Mouse (Mus musculus): ENCODE data around the gene Ube4b. TPM values are rescaled to one million over a fixed set of nuclear protein-coding genes. Genes with fewer than 3 reads are reported as not detected.
A peak's percentile ranks its signal among the peaks of the same experiment; 100 is the strongest.

The Ube4b gene
- polyA plus RNA-seq, 1 experiment from 2014 or later, result 29.9 TPM

DNA sequence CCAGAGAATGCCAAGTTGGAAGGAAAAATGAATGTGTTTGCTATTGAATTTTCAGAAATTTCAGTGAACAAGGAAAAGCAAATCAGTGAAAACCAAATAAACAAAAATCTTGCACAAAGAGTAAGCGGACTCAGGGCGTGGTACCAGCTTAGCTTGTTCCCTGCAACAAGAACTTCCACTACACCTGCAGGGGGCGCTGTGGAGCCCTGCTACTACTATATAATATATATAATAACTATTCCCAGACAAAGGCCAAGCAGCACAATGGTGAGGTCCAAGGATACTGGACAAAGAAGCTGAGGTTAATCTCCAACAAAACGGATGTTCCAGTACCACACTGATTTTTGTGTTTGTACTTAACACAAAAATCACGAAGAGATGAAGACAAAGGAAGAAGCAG, 53.1 kb downstream of the Ube4b start:
- no peak for ATAC-seq (replicated peaks; ENCODE audit: extremely low read depth, insufficient read depth, low FRiP score)
- no peaks in the 10 kb centered on the region for H3K9me3 ChIP-seq (replicated peaks; ENCODE audit: control insufficient read depth, low read length)
- H3K4me3 ChIP-seq (ENCODE audit: low read length), result no peak overlapping the region
- 70% methylated on average over 5 of the region's 5 CpGs for WGBS
- no peaks in the 10 kb centered on the region for H3K27me3 ChIP-seq (ENCODE audit: control insufficient read depth, insufficient read depth, low read length)
- no peak overlapping the region for H3K9ac ChIP-seq (ENCODE audit: low read length)
- H3K4me2 ChIP-seq (ENCODE audit: low read depth, low read length), result no peak overlapping the region
- H3K36me3 ChIP-seq (ENCODE audit: control insufficient read depth, insufficient read depth), result peaks cover 53% of the 10 kb centered on the region
- no peaks in the 10 kb centered on the region for H3K4me1 ChIP-seq (ENCODE audit: control insufficient read depth, insufficient read depth, low read length)
- H3K27ac ChIP-seq (ENCODE audit: low read length), result no peak overlapping the region

DNA sequence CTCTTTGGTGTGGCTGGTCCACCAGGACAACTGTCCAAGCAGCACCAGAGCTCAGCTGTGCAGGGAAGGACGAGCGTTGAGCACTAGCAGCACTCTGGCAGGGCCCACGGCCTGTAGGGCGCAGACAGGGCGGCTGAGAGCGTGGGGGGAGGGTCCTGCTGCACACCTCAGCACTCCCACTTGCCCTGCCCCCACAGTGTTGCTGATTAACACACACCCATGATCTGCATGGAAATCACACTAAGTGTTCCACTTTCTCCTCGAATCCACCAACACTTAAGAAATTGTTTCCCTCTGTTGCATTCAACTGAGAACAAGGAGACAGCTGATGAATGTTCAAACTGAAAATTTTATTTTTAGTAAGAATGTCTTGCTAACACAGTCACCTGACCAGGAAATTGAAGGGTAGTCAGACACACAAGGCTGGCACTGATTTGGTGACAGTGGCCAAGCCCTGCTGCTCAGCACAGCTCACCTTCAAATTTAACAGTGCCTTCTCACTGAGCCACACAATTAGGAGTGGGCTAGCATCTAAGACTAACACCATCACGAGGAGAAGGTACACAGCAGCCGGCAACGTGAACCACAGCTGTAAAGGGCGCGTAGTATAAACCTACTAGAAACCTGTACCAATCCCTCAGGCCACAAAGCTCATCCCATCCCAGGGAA, 60.7 kb downstream of the Ube4b start:
- peak; percentile 65 for ATAC-seq (replicated peaks; ENCODE audit: extremely low read depth, insufficient read depth, low FRiP score)
- Histone ChIP-seq H3K9me3 (replicated peaks; ENCODE audit: control insufficient read depth, low read length) (no peaks in the 10 kb centered on the region), H3K36me3 (ENCODE audit: control insufficient read depth, insufficient read depth) (peaks cover 51% of the 10 kb centered on the region), H3K4me2 (ENCODE audit: low read depth, low read length) (peak overlapping the region; percentile 9; the same call in 1 of the 2 replicates), H3K4me3 (ENCODE audit: low read length) (no peak overlapping the region), H3K27me3 (ENCODE audit: control insufficient read depth, insufficient read depth, low read length) (no peaks in the 10 kb centered on the region), H3K9ac (ENCODE audit: low read length) (peak overlapping the region; percentile 36), H3K27ac (ENCODE audit: low read length) (peak overlapping the region; percentile 92), H3K4me1 (ENCODE audit: control insufficient read depth, insufficient read depth, low read length) (peaks cover 30% of the 10 kb centered on the region)
- 59% methylated on average over 12 of the region's 12 CpGs for WGBS

- 39% methylated on average over 5 of the region's 5 CpGs for WGBS
- H3K9me3 ChIP-seq (replicated peaks; ENCODE audit: control insufficient read depth, low read length), result no peaks in the 10 kb centered on the region
- no peak overlapping the region for H3K4me2 ChIP-seq (ENCODE audit: low read depth, low read length)
- peaks cover 30% of the 10 kb centered on the region for H3K4me1 ChIP-seq (ENCODE audit: control insufficient read depth, insufficient read depth, low read length)
- H3K27me3 ChIP-seq (ENCODE audit: control insufficient read depth, insufficient read depth, low read length), result no peaks in the 10 kb centered on the region
- no peak overlapping the region for H3K4me3 ChIP-seq (ENCODE audit: low read length)
- no peak overlapping the region for H3K9ac ChIP-seq (ENCODE audit: low read length)
- peak overlapping the region; percentile 92 for H3K27ac ChIP-seq (ENCODE audit: low read length)
- peak; percentile 86 for ATAC-seq (replicated peaks; ENCODE audit: extremely low read depth, insufficient read depth, low FRiP score)
- peaks cover 55% of the 10 kb centered on the region for H3K36me3 ChIP-seq (ENCODE audit: control insufficient read depth, insufficient read depth)
Measured at GRCm38 (mm10) chr4:149364896-149365295, 61.7 kb downstream of the Ube4b start.

DNA sequence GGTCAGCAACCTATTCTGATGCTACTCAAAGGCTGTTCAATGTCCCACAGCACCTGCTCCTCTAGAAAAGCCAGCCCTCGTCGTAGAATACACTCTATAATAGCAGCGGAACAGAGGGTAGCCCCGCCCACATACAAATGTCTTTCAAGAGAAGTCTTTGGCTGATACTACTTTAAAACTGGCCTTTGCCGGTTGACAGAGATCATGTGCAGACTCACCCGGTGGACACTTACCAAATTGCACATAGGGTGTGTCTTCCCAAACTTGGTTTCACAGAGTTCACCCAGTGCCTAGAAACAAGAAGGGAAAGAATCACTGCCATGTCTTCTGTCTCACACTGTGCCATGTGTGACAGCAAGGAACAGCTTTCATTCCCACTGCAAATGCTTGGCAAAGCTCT, 65.5 kb downstream of the Ube4b start:
- H3K9me3 ChIP-seq (replicated peaks; ENCODE audit: control insufficient read depth, low read length), result no peaks in the 10 kb centered on the region
- no peak overlapping the region for H3K9ac ChIP-seq (ENCODE audit: low read length)
- H3K4me2 ChIP-seq (ENCODE audit: low read depth, low read length), result no peak overlapping the region
- no peaks in the 10 kb centered on the region for H3K27me3 ChIP-seq (ENCODE audit: control insufficient read depth, insufficient read depth, low read length)
- H3K36me3 ChIP-seq (ENCODE audit: control insufficient read depth, insufficient read depth), result peaks cover 65% of the 10 kb centered on the region
- no peak overlapping the region for H3K4me3 ChIP-seq (ENCODE audit: low read length)
- ATAC-seq (replicated peaks; ENCODE audit: extremely low read depth, insufficient read depth, low FRiP score), result no peak
- WGBS, result 65% methylated on average over 6 of the region's 6 CpGs
- H3K27ac ChIP-seq (ENCODE audit: low read length), result no peak overlapping the region
- peaks cover 22% of the 10 kb centered on the region for H3K4me1 ChIP-seq (ENCODE audit: control insufficient read depth, insufficient read depth, low read length)

GRCm38 (mm10) chr4:149360647-149361046, 65.9 kb downstream of the Ube4b start:
- H3K36me3 ChIP-seq (ENCODE audit: control insufficient read depth, insufficient read depth), result peaks cover 68% of the 10 kb centered on the region
- H3K4me2 ChIP-seq (ENCODE audit: low read depth, low read length), result no peak overlapping the region
- H3K9ac ChIP-seq (ENCODE audit: low read length), result no peak overlapping the region
- H3K4me3 ChIP-seq (ENCODE audit: low read length), result no peak overlapping the region
- no peak for ATAC-seq (replicated peaks; ENCODE audit: extremely low read depth, insufficient read depth, low FRiP score)
- 94% methylated on average over 5 of the region's 5 CpGs for whole genome bisulfite sequencing
- H3K27me3 ChIP-seq (ENCODE audit: control insufficient read depth, insufficient read depth, low read length), result no peaks in the 10 kb centered on the region
- no peak overlapping the region for H3K27ac ChIP-seq (ENCODE audit: low read length)
- no peaks in the 10 kb centered on the region for H3K9me3 ChIP-seq (replicated peaks; ENCODE audit: control insufficient read depth, low read length)
- H3K4me1 ChIP-seq (ENCODE audit: control insufficient read depth, insufficient read depth, low read length), result peaks cover 18% of the 10 kb centered on the region

DNA sequence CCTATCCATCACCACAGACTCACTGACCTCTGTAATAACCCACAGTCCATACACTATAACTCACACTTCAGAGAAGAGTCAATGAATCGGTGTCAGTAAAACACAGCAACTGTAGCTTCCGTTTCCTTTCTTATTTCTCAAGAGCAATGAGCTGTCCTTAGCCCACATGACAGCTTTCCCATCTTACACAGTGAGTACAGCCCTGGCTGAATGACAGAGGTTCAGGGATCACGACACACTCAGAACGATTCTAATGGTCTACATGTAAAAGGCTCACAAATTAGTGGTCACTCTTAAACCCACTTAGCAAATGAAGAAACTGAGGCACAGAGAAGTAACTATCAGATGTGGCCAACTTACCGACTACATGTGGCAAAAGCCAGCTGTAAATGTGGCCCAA, 68.6 kb downstream of the Ube4b start:
- WGBS, result 95% methylated on average over 5 of the region's 5 CpGs
- no peaks in the 10 kb centered on the region for H3K27me3 ChIP-seq (ENCODE audit: control insufficient read depth, insufficient read depth, low read length)
- peaks cover 2% of the 10 kb centered on the region; the same call in 1 of the 2 replicates for H3K4me1 ChIP-seq (ENCODE audit: control insufficient read depth, insufficient read depth, low read length)
- H3K4me2 ChIP-seq (ENCODE audit: low read depth, low read length), result no peak overlapping the region
- no peak overlapping the region for H3K27ac ChIP-seq (ENCODE audit: low read length)
- H3K9ac ChIP-seq (ENCODE audit: low read length), result no peak overlapping the region
- H3K9me3 ChIP-seq (replicated peaks; ENCODE audit: control insufficient read depth, low read length), result no peaks in the 10 kb centered on the region
- H3K4me3 ChIP-seq (ENCODE audit: low read length), result no peak overlapping the region
- ATAC-seq (replicated peaks; ENCODE audit: extremely low read depth, insufficient read depth, low FRiP score), result no peak
- peaks cover 69% of the 10 kb centered on the region for H3K36me3 ChIP-seq (ENCODE audit: control insufficient read depth, insufficient read depth)

GRCm38 (mm10) chr4:149354671-149355070, 71.9 kb downstream of the Ube4b start:
- no peak for ATAC-seq (replicated peaks; ENCODE audit: extremely low read depth, insufficient read depth, low FRiP score)
- Histone ChIP-seq H3K27me3 (ENCODE audit: control insufficient read depth, insufficient read depth, low read length) (no peaks in the 10 kb centered on the region), H3K36me3 (ENCODE audit: control insufficient read depth, insufficient read depth) (peaks cover 53% of the 10 kb centered on the region), H3K9me3 (replicated peaks; ENCODE audit: control insufficient read depth, low read length) (no peaks in the 10 kb centered on the region), H3K4me2 (ENCODE audit: low read depth, low read length) (no peak overlapping the region), H3K9ac (ENCODE audit: low read length) (no peak overlapping the region), H3K4me3 (ENCODE audit: low read length) (no peak overlapping the region), H3K27ac (ENCODE audit: low read length) (no peak overlapping the region), H3K4me1 (ENCODE audit: control insufficient read depth, insufficient read depth, low read length) (no peaks in the 10 kb centered on the region)
- 95% methylated on average over 8 of the region's 8 CpGs for WGBS

DNA sequence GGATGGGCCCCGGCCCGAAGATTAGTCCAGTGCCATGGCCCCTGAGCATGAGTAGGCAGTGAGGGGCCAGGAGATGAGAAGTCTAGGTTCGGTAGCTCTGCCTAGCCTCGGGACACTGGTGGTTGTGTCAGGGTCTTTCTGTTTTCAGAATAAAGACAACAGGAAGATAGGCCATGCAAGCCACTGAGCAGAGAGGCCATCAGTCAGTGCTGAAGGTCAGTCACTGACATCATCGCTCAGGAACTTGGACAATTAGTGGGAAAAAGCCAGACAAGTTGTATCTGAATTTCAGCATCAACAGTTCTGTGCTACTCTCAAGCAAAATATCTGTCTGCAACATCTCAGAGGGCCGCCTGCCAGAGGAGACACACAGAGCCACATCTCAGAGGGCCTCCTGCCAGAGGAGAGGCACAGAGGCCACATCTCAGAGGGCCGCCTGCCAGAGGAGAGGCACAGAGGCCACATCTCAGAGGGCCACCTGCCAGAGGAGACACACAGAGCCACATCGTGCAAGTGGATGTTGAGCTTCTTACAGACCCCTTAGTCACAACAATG, 74.9 kb downstream of the Ube4b start:
- no peak overlapping the region for H3K9ac ChIP-seq (ENCODE audit: low read length)
- H3K4me3 ChIP-seq (ENCODE audit: low read length), result no peak overlapping the region
- WGBS, result 60% methylated on average over 8 of the region's 8 CpGs
- H3K4me1 ChIP-seq (ENCODE audit: control insufficient read depth, insufficient read depth, low read length), result peaks cover 3% of the 10 kb centered on the region; the same call in 1 of the 2 replicates
- H3K9me3 ChIP-seq (replicated peaks; ENCODE audit: control insufficient read depth, low read length), result no peaks in the 10 kb centered on the region
- H3K27ac ChIP-seq (ENCODE audit: low read length), result no peak overlapping the region
- no peak for ATAC-seq (replicated peaks; ENCODE audit: extremely low read depth, insufficient read depth, low FRiP score)
- peaks cover 48% of the 10 kb centered on the region for H3K36me3 ChIP-seq (ENCODE audit: control insufficient read depth, insufficient read depth)
- H3K27me3 ChIP-seq (ENCODE audit: control insufficient read depth, insufficient read depth, low read length), result no peaks in the 10 kb centered on the region
- no peak overlapping the region for H3K4me2 ChIP-seq (ENCODE audit: low read depth, low read length)

DNA sequence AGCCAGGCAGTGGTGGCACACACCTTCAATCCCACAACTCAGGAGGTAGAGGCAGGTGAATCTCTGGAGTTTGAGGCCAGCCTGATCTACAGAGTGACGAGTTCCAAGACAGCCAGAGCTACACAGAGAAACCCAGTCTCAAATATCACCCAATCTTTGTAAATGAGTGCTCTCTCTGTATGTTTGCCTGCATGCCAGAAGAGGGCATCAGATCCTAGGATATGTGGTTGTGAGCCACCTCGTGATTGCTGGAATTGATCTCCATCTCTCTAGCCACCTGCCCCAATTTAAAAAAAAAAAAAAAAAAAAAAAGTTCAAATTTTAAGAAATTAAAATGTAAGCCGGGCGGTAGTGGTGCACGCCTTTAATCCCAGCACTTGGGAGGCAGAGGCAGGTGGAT, 77.6 kb downstream of the Ube4b start:
- 83% methylated on average over 5 of the region's 5 CpGs for WGBS
- ATAC-seq (replicated peaks; ENCODE audit: extremely low read depth, insufficient read depth, low FRiP score), result no peak
- H3K27me3 ChIP-seq (ENCODE audit: control insufficient read depth, insufficient read depth, low read length), result no peaks in the 10 kb centered on the region
- no peak overlapping the region for H3K27ac ChIP-seq (ENCODE audit: low read length)
- no peak overlapping the region for H3K4me2 ChIP-seq (ENCODE audit: low read depth, low read length)
- peaks cover 37% of the 10 kb centered on the region for H3K36me3 ChIP-seq (ENCODE audit: control insufficient read depth, insufficient read depth)
- H3K4me3 ChIP-seq (ENCODE audit: low read length), result no peak overlapping the region
- H3K9me3 ChIP-seq (replicated peaks; ENCODE audit: control insufficient read depth, low read length), result no peaks in the 10 kb centered on the region
- H3K9ac ChIP-seq (ENCODE audit: low read length), result no peak overlapping the region
- H3K4me1 ChIP-seq (ENCODE audit: control insufficient read depth, insufficient read depth, low read length), result peaks cover 17% of the 10 kb centered on the region

All from heart, embryonic 16.5 days (tissue).